Mouse (Mus musculus) hindbrain, embryonic 14.5 days (tissue): ENCODE data around the gene Olfr1427. TPM values are rescaled to one million over a fixed set of nuclear protein-coding genes. Genes with fewer than 3 reads are reported as not detected.
"Not testable (repeated sequence)": the region's sequence is repeated elsewhere in the genome, so short reads cannot be mapped to it uniquely, and the experiment has no call there.

Source experiments
- ATAC-seq: fragments of 200-750 bp; cut with Nextera tagmentation; 2 replicates; pipeline ENCODE4 v1.8.0; 2017; ENCODE audit warnings: moderate number of reproducible peaks, mild to moderate bottlenecking, moderate TSS enrichment, moderate library complexity; ENCODE audit not compliant: low FRiP score
- DNase-seq: peaks from one replicate; pipeline ENCODE4 v3.0.0-alpha.2; 2015; ENCODE audit warnings: low spot score
- H3K27ac ChIP-seq: fragments of 300-500 bp; sonication (generic); 2 replicates; pipeline ENCODE4 v1.5.1; 2014; ENCODE audit warnings: mild to moderate bottlenecking, moderate library complexity
- H3K27me3 ChIP-seq: fragments of 300-500 bp; sonication (generic); 2 replicates; pipeline ENCODE4 v1.6.1; 2014; ENCODE audit warnings: mild to moderate bottlenecking, low read length, mixed read lengths; ENCODE audit not compliant: control insufficient read depth, insufficient read depth
- H3K36me3 ChIP-seq: fragments of 300-500 bp; sonication (generic); replicated peaks from 2 replicates; pipeline ENCODE4 v1.6.1; 2014; ENCODE audit not compliant: control insufficient read depth, insufficient read depth
- H3K4me1 ChIP-seq: fragments of 300-500 bp; sonication (generic); replicated peaks from 2 replicates; pipeline ENCODE4 v1.6.1; 2014; ENCODE audit warnings: antibody characterized with exemption, low read length, mixed read lengths; ENCODE audit not compliant: control insufficient read depth, insufficient read depth
- H3K4me2 ChIP-seq: fragments of 300-500 bp; sonication (generic); replicated peaks from 2 replicates; pipeline ENCODE4 v1.6.1; 2014; ENCODE audit warnings: mild to moderate bottlenecking, moderate library complexity
- H3K4me3 ChIP-seq: fragments of 300-500 bp; sonication (generic); replicated peaks from 2 replicates; pipeline ENCODE4 v1.5.1; 2014; ENCODE audit warnings: mild to moderate bottlenecking, low read length
- H3K9ac ChIP-seq: fragments of 300-500 bp; sonication (generic); 2 replicates; pipeline ENCODE4 v1.6.1; 2014
- H3K9me3 ChIP-seq: fragments of 300-500 bp; sonication (generic); 2 replicates; pipeline ENCODE4 v1.6.1; 2016; ENCODE audit warnings: low read length; ENCODE audit not compliant: control insufficient read depth
- WGBS: fragments of 180-500 bp; shearing (Covaris S2); extraction: QIAGEN DNeasy Blood & Tissue Kit; methylation state at CpG from one replicate; pipeline ENCODE4 v1.1.7; 2014; 5-methylcytosine and 5-hydroxymethylcytosine counted together
- polyA plus RNA-seq: library from polyadenylated mRNA; unstranded; fragments of >200 nt; fragmentation: Nextera tagmentation; extraction: Ambion mirVana; gene quantifications from 2 replicates; pipeline ENCODE4 v1.2.1, GENCODE M21; 2014

Gene Olfr1427
- polyA plus RNA-seq, 1 experiment from 2014 or later = not detected

GRCm38 (mm10) chr19:12077631-12078030 lies 25.5 kb downstream of the Olfr1427 start, which contains the start of gene Olfr1425:
Olfr1425 (minus strand) TSS chr19:12077731.
- not testable (repeated sequence) for H3K36me3 ChIP-seq, H3K27ac ChIP-seq, ATAC-seq, H3K9ac ChIP-seq, H3K4me1 ChIP-seq, H3K4me3 ChIP-seq, H3K4me2 ChIP-seq, H3K27me3 ChIP-seq, H3K9me3 ChIP-seq, DNase-seq
- 86% methylated on average over 4 of the region's 4 CpGs for WGBS

GRCm38 (mm10) chr19:12069546-12069945 lies 33.6 kb downstream of the Olfr1427 start:
- not testable (repeated sequence) for H3K27me3 ChIP-seq, DNase-seq, H3K9me3 ChIP-seq, H3K9ac ChIP-seq, H3K27ac ChIP-seq, H3K4me2 ChIP-seq, ATAC-seq, H3K36me3 ChIP-seq, H3K4me1 ChIP-seq, H3K4me3 ChIP-seq
- 85% methylated on average over 1 of the region's 1 CpGs for WGBS

GRCm38 (mm10) chr19:12067806-12068205 lies 35.3 kb downstream of the Olfr1427 start:
- not testable (repeated sequence) for H3K4me2 ChIP-seq, ATAC-seq, H3K27me3 ChIP-seq, DNase-seq, H3K4me3 ChIP-seq, H3K27ac ChIP-seq, H3K4me1 ChIP-seq, H3K9me3 ChIP-seq, H3K36me3 ChIP-seq, H3K9ac ChIP-seq
- 72% methylated on average over 1 of the region's 1 CpGs for WGBS

GRCm38 (mm10) chr19:12062582-12062981 lies 40.6 kb downstream of the Olfr1427 start, which contains the start of gene Olfr1424:
Olfr1424 (minus strand) TSS chr19:12062682.
- DNase-seq, H3K36me3 ChIP-seq, ATAC-seq, H3K4me1 ChIP-seq, H3K9ac ChIP-seq, H3K27ac ChIP-seq, H3K9me3 ChIP-seq, H3K4me3 ChIP-seq, H3K27me3 ChIP-seq, H3K4me2 ChIP-seq: not testable (repeated sequence)
- WGBS = 96% methylated on average over 1 of the region's 1 CpGs

Other genes with a start within 250 kb of the Olfr1427 start
- gene Olfr1418, start 242.3 kb downstream of the Olfr1427 start, polyA plus RNA-seq = not detected in 2 replicates
- not detected in 2 replicates for gene Olfr1419, start 228.2 kb downstream of the Olfr1427 start, polyA plus RNA-seq
- 0.07 TPM in 1 of 2 replicates, not detected in the other for gene Olfr1420, start 216.8 kb downstream of the Olfr1427 start, polyA plus RNA-seq
- gene Patl1, start 190.9 kb downstream of the Olfr1427 start, polyA plus RNA-seq = 19.3 and 20.0 TPM in 2 replicates
- 6.6 and 6.9 TPM in 2 replicates for gene Osbp, start 137.4 kb downstream of the Olfr1427 start, polyA plus RNA-seq
- gene Olfr1423, start 62.0 kb downstream of the Olfr1427 start, polyA plus RNA-seq = not detected in 2 replicates
- gene Olfr1424, start 40.7 kb downstream of the Olfr1427 start, polyA plus RNA-seq = not detected in 2 replicates
- not detected in 2 replicates for gene Olfr1425, start 25.6 kb downstream of the Olfr1427 start, polyA plus RNA-seq
- gene Olfr1426, start 11.3 kb downstream of the Olfr1427 start, polyA plus RNA-seq = not detected in 2 replicates
- not detected in 2 replicates for gene Olfr1428, start 12.6 kb upstream of the Olfr1427 start, polyA plus RNA-seq
- not detected in 2 replicates for gene Olfr76, start 19.9 kb upstream of the Olfr1427 start, polyA plus RNA-seq
- not detected in 2 replicates for gene Olfr1555-ps1, start 66.8 kb upstream of the Olfr1427 start, polyA plus RNA-seq
- not detected in 2 replicates for gene Olfr1431, start 97.3 kb upstream of the Olfr1427 start, polyA plus RNA-seq
- not detected in 2 replicates for gene Olfr1432, start 129.3 kb upstream of the Olfr1427 start, polyA plus RNA-seq
- gene Olfr262, start 138.3 kb upstream of the Olfr1427 start, polyA plus RNA-seq = not detected in 2 replicates
- gene Olfr235, start 157.7 kb upstream of the Olfr1427 start, polyA plus RNA-seq = not detected in 2 replicates
- gene Olfr1434, start 176.5 kb upstream of the Olfr1427 start, polyA plus RNA-seq = not detected in 2 replicates
- gene Olfr1436, start 195.8 kb upstream of the Olfr1427 start, polyA plus RNA-seq = not detected in 2 replicates
- not detected in 2 replicates for gene Olfr1437, start 221.8 kb upstream of the Olfr1427 start, polyA plus RNA-seq
- not detected in 2 replicates for gene Olfr1438-ps1, start 232.6 kb upstream of the Olfr1427 start, polyA plus RNA-seq